Mouse (Mus musculus): ENCODE results near the gene Urb1.
"Not testable (repeated sequence)": the region's sequence is repeated elsewhere in the genome, so short reads cannot be mapped to it uniquely, and the experiment has no call there.

Gene Urb1

DNA sequence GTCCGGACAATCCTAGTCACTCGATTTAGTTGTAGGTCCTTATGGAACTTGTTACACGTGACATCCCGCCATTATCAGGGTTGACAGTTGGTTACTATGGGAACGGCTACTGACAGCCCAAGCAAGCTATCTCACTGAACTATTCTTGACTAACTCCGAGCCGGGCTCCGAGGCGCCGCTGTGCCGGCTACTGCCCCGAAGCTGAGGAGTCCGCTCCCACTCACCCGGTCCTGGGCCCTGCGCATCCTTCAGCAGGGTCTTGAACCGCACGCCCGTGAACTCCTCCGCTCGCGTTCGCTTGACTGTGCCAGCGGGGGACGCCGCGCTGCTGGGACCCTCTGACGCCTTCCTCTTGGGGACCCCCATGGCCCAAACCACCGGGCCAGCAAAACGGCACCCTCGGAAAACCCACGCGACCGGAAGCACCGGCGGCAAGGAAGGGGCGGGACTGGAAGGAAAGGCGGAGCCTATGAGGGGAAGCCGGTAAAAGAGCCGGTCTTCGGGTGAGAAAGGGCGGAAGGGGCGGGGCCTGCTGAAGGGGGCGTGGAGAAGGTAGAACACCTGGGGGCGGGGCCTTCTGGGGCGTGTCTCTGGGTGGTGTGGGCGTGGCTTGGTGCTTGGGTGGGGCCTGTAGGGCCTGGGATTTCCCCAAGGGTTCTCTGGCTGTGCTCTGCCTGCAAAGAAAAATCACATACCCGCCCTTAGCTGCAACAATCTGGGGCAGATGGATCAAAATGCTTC is at the start of gene Urb1:
Gene Urb1, minus strand, starts transcription at position 439 of the 741 bp plus-strand sequence.
- peak; percentile 100 for DNase-seq

DNA sequence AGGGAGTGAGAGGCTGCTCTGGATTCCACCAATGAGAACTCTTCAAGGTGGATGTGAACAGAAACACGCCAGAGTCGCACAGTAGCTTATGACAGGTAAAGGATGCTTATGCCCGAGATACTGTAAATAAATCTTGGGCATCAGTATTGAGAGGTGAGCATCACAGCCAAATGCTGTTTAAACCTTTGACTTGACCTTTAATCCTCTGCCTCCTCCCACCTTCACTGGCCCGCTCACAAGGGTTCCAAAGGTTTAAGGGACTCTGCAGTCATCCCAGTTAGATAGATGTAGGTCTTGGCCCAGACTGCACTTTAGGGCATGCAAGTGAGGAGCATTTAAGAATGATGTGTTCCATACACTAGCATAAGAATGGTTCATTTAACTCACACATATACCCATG is 48.0 kb upstream of the Urb1 start:
- no peak for DNase-seq

DNA sequence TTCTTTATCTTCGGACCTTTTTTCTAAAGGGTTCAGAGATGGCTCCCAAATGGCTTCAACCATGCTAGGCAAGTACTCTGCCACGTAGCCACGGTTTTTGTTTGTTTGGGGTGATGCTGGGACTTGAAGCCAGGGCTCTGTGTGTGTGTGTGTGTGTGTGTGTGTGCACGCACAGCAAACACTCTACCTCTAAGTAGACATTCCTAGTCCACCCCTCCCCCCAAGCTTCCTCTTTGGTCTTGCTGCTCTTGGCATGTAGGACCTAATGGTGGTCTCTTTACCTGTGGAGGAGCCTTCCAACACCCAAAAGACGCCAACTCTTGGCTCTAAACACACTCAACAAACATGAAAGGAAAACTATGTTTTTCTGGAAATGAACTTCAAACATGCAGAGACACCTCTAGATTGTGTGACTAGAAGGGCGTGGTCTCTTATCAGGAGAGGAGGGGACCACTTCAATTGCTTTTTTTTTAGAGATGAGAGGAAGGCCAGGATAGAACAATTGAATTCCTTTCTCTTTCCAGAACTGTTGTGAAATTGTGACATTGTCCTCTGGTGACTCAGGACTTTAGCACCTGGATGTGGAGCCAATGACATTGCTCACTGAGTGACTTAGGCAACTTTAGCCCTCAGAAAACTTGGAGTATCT is 46.5 kb upstream of the Urb1 start:
- DNase-seq, result no peak

DNA sequence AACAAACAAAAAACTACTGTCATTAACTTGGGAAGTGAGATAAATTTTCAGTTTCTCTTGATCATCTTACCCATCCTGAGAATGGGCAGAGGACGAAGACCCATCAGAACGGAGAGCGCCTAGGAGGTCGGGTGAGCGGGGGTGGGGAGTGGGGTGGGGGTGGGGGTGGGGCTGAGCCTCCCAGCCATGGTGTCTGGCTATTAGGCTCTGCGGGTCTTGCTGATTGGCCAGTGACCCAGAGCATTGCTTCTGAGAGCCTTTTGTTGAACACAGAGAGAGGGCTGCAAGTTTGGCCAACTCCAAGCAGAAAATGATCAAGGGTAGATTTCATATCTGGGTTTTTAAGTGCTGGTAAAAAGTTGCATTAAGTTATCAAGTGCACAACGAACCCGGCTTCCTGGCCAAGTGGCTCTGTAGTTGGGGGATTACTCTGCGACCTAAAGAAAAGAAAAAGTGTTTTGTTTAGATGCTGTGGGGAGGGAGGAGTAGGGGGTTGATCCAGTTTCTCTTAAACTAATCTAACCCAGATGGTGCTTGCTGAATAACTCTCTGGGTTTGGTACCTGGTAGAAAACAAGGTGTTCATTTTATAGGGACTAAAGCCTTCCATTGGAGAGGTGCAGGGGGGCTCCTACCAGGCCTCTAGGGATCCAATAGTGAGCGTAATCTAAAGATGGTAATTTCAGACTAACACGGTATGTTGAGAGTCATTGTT is 41.6 kb upstream of the Urb1 start:
- no peak for DNase-seq

DNA sequence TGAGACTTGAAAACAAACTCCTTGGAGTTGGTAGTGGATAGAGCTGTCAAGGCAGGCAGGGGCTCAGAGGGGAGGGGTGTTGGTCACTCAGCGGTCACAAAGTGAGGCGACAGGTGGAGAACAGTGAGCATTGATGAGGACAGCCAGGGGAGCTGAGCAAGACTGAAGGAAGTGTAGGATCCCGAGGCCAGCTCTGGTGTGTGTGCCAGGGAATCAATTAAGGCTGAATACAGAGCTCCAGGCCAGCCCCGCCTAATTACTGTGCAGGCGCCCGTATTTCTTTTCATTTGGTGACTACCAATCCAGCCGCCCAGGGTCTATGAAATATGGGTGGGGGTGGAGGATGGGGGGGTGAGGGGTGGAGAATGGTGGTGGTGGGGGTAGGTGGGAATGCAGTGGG is 40.7 kb upstream of the Urb1 start:
- DNase-seq, result no peak

DNA sequence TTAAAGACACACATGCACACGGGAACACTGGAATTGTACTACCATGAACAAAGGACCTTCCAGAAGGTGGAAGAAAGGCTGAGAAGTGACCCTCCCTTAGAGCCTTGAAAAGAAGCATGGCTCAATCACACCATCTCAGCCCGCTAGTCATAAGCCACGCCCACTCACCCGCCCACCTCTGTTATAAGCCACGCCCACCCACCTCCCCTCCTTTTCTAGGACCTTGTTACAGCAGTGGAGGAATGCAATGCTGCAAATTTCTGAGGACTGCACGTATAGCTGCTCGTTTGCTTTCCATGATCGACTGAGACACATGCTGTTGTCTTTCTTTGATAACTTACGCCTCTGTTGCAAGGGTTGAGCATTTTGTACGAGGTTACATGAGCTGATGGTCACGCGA is 39.0 kb upstream of the Urb1 start:
- DNase-seq, result no peak

DNA sequence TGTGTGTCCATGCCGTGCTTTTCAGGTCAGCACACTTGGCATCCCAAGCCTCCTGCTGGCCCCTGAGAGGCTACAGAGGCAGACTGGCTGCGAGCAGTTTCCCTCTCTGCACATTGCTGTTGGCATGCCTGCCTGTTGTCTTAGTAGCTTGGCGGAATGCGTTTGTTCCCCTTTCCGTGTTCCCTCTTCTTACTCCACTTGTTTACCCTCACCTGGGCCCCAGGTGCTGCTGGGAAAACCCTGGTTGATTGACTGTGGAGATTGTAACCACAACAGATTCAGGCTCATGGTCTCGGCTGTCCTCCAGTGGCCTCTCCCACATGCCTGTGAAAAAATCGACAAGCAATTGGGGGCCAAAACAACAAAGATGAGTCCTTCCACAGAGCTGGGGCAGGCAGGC is 38.5 kb upstream of the Urb1 start:
- DNase-seq, result peak; percentile 18

- no peak for DNase-seq
Observed at GRCm38 (mm10) chr16:90845591-90845990, 35.4 kb upstream of the Urb1 start.

DNA sequence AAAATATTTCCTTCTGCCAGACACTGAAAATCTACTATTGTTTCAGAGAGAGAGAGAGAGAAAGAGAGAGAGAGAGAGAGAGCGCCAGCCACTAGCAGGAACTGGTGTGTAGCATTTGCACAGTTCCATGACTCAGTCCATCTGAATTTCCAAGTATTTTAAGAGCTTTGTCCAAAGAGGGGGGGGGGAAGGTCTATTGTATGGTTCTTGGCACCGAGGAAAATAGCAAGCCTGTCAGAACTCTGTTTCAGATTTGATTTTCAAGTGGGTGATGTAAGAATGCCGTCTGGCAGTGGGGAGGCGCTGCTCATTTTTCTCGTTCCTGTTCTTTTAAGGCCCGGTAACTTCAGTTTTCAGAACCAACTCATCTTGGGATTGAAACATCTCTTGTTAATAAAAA is 34.8 kb upstream of the Urb1 start:
- no peak for DNase-seq

DNA sequence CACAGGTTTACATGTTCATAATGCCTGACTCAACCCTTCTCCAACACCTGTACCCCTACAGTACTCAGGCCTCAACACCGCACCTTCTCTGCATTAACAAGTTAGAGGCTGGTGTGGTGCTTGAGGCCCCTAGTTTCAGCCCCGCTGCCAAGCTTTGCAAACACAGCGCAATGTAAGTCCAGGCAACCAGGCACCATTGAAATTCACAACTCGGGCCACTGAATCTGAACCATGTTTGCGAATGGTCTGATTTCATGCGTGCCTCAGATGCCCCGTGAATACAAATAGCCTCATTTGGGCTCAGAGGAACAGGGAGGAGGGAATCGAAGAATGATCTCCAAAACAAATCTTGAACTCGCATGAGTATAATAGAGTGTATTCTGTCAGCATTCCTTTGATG is 32.0 kb upstream of the Urb1 start:
- DNase-seq, result no peak

DNA sequence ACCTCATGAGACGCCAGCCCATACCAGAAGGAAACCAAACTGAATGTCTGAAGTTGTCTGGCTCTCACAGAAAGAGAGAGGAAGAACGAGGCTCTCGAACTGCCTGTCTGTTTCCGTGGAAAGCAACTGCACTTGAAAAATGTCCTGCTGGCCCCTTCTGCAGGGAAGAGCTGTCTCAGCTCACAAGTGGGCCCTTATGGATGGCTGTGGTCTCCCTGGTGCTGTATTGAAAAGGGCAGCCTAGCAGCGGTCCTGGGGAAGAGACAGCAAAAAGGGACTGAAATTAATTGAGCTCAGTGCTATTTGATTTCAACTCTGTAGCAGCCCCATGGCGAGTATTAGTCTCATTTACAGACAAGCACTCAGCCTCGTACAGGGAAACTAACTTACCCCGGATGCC is 27.2 kb upstream of the Urb1 start:
- no peak for DNase-seq

GRCm38 (mm10) chr16:90833041-90833791 is 23.0 kb upstream of the Urb1 start:
- DNase-seq, result no peak

- no peak for DNase-seq
Observed at GRCm38 (mm10) chr16:90832495-90832894, 22.3 kb upstream of the Urb1 start.

GRCm38 (mm10) chr16:90831676-90832075 is 21.5 kb upstream of the Urb1 start:
- DNase-seq, result no peak

DNA sequence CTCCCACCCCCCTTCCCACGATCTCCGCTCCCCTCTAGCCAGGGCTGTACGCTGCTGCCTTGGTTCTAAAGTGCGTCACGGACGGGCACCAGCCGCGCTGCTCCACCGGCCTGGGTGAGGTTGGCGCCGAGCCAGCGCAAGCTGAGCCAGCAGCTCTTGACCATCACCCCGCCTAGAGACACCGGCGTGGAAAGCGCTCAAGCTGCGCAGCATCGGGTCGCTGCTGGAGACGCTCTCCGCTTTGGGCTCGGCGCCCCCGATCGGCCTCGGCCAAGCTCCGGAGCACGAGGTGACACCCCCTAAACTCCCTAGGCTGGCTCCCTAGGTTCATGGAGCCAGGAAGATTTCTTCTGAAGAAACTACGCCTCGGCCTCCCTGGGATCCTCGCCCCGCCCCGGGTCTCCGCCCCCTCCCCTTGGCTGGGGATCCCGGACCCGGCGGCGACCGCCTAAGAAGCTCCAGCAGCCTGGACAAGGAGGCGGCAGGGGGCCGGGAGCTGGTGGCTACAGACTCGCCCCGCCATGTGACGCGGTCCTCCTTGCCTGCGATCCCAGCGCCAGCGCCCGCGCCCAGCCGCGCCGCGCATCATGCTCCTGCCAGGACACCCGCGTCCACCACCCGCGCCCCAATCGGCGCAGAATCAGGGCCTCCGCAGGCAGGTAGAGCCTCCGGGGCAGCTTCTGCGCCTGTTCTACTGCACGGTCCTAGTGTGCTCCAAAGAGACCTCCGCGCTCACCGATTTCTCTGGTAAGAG is 20.6 kb upstream of the Urb1 start:
- DNase-seq, result peak; percentile 78

DNA sequence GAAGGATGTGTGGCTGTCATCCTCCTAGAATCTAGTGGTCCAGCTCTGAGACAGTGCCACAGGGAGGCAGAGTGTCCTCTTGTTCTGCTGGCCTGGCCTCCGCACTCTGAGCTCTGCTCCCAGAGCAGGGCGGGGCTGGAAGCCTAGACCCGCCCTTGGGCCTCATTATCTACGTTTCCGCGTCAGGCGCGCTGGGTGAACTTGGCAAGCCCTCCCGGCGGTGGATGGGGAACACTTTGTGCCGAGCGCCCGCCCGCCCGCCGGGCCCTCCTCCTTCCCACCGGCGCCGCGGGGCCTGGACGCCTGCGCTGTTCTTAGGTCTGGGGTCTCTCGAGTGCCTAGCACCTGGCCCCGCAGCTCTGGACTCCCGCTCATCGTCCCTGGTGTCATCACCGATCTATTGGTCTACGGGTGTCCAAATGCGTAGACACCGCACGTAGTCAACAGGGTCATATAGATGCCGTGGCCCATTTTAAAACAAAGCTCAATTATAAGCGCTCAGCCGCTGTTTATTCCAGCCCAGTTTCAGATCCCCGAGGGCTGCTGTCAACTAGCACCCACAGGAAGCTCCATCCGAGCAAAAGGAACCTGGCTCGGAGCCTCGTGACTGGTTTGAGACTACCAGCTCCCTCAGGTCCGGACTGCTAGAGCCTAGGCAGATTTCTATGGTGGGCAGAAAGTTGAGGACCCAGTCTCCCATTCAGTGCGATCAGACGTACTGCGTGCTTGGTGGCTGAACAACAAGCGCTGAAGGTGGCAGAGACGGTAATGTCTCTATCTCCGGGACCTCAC is 19.9 kb upstream of the Urb1 start:
- peak; percentile 93 for DNase-seq

GRCm38 (mm10) chr16:90829136-90829535 is 18.9 kb upstream of the Urb1 start:
- DNase-seq, result no peak

- DNase-seq, result no peak
Observed at GRCm38 (mm10) chr16:90827498-90827897, 17.3 kb upstream of the Urb1 start.

DNA sequence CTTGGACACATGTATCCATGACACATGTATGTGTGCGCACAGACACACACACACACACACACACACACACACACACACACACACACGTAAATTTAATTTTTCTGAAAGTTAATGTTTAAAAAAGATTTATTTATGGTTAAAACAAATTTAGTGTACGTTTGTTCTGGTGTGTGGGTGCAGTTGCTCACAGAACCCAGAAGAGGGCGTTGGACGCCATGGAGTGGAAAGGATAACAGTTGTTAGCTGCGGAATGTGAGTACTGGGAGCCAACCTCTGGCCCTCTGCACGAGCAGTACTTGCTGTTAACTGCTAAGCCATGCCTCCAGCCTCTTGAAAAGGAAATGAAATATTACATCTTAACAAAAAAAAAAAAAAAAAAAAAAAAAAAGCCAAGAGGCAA is 16.2 kb upstream of the Urb1 start, which contains the start of gene Eva1c:
Gene Eva1c, plus strand, starts transcription at position 263 of the 400 bp plus-strand sequence.
- no peak for DNase-seq

GRCm38 (mm10) chr16:90826041-90826440 is 15.8 kb upstream of the Urb1 start:
- DNase-seq, result no peak

DNA sequence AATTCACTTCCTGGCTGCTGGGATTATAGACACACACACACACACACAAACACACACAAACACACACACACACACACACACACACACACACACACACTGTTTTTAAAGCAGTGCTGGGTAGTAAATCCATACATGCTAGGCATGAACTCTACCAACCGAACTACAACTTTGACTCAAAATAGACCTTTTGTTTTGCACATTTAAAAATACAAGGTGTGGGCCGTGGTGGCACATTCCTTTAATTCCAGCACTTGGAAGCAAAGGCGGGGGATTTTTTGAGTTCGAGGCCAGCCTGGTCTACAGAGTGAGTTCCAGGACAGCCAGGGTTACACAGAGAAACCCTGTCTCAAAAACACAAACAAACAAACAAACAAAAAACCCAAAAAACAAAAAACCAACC is 13.8 kb upstream of the Urb1 start:
- DNase-seq, result not testable (repeated sequence)

DNA sequence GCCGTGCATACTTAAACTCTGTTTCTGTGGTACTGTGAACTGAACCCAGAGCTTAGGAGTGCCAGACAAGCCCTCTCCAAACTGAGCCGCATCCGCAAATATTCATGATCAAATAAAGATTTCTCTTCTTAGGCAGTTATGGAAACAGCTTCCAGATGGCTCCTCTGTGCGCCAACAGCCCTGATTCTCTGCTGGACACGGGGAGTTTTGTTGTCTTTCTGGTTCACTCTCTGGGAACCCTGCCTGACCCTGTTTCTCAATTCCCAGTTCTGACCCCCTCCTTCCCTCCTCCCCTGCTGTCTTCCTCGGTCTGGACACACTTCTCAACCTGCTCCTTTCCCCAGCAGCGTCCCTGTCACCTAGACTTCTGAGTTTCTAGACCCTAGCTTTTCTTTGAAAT is 12.8 kb upstream of the Urb1 start:
- no peak for DNase-seq

Measured in kidney, adult 9 months (tissue).